Mouse (Mus musculus) lung, postnatal 10 days (tissue): ENCODE data around the gene Cog4.
"Not testable (repeated sequence)": the region's sequence is repeated elsewhere in the genome, so short reads cannot be mapped to it uniquely, and the experiment has no call there.

Experiments used
- DNase-seq: peaks from one replicate; pipeline ENCODE4 v3.0.0; 2021

Gene Cog4

DNA sequence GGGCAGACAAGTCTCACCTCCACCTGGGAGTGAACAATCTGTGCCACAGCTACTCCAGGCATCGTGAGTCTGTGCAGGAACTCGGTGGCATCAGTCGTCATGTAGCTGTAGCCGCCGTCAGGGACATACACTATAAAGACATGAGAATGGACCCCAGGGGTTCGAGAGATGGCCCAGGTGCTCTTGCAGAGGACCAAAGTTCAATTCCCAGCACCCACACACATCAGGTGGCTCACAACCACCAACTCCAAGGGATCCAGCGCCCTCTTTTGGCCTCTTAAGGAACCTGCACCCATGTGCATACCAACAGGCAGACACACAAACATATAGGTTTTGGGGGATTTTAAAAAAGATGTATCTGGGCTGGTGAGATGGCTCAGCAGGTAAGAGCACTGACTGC is 45.6 kb downstream of the Cog4 start:
- DNase-seq = no peak

DNA sequence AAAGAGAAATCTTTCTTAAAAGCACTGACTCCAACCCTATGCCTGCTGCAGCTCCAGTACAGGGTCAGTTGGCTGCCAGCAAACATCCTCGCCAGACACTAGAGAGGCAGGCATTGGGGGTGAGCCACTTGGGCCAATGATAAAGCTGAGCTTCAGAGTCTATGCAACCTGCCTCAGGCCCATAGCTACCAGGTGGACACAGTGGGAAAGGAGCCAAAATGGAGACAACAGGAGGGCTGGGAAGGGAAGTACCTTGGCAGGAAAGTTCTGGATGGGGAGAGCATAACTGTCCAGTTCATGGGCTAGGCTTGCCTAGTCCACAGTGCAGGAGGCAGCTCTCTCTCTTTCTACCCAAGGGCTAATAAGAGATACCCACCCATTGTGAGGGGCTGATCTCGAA is 46.5 kb downstream of the Cog4 start:
- no peak for DNase-seq

DNA sequence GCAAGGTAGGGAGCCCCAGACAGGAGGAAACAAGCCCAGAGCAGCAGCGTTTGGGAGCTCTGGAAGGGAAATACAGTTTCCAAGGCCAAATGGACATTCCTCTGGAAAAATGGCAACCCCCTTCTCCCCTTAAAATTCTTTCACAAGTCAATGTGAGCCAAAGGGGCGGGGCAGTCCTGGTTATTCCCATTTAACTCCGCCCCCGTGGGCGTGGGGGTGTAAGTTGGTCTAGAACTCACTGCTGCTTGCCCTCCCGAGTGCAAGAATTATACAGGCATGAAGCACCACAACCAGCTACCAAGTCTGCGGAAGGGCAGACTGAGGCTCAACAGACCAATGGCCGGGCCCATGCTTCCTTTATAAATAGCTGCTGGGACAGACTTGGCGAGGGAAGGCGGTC is 48.5 kb downstream of the Cog4 start:
- DNase-seq = peak; percentile 27

GRCm38 (mm10) chr8:110895254-110895653 is 48.9 kb downstream of the Cog4 start:
- no peak for DNase-seq

DNA sequence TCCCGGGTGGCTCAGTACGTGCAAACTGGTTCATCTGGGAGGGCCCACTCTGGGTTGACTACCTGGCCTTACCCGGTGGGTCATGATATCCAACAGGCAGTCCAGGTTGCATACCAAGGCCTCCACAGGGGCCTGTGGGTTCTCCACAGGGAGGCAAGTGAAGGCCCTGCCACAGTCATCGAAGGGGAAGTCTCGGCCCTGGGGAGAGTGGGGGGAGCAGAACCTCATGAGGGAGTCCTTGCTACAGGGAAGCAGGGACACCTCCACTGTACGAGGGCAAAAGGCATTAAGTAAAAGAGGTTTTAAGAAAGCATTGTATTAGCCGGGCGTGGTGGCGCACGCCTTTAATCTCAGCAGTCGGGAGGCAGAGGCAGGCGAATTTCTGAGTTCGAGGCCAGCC is 49.4 kb downstream of the Cog4 start:
- no peak for DNase-seq

- no peak for DNase-seq
Measured at GRCm38 (mm10) chr8:110897495-110897894, 51.1 kb downstream of the Cog4 start.

GRCm38 (mm10) chr8:110901056-110901455 is 54.7 kb downstream of the Cog4 start:
- no peak for DNase-seq

- DNase-seq = peak; percentile 89
Measured at GRCm38 (mm10) chr8:110901839-110902578, 55.6 kb downstream of the Cog4 start, which contains the start of gene Fuk. TSS of gene Fuk (minus strand) at chr8:110902488.

DNA sequence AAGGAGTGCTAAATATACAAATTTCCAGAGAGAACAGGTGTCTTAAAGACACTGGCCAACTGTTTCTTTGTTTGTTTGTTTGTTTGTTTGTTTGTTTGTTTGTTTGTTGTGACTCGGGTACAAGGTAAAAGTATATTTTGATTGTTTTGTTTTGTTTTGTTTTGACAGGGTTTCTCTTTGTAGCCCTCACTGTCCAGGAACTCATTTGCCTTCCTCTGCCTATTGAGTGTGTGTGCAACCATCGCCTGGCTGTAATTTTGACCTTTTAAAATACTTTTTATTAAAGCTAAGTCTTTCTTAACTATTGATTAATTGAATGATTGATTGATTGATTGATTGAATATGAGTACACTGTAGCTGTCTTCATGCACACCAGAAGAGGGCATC is 56.2 kb downstream of the Cog4 start:
- DNase-seq = no peak

GRCm38 (mm10) chr8:110905404-110905803 is 59.0 kb downstream of the Cog4 start:
- no peak for DNase-seq

DNA sequence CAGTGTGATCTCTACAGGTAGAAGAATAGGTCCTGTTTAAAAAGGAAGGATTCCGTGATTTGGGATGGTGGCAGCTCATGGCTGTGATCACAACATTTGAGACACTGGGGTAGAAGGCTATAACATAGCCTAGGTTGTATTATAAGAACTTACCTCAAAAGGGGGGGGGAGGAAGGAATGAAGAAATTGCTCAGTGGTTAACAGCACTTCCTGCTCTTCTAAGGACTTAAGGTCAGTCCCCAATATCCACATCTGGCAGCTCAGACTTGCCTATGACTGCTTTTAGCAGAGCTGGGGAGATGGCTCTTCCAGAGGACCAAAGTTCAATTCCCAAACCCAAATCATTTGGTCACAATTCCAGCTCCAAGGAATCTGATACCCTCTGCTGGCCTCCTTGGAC is 60.3 kb downstream of the Cog4 start:
- DNase-seq = no peak

DNA sequence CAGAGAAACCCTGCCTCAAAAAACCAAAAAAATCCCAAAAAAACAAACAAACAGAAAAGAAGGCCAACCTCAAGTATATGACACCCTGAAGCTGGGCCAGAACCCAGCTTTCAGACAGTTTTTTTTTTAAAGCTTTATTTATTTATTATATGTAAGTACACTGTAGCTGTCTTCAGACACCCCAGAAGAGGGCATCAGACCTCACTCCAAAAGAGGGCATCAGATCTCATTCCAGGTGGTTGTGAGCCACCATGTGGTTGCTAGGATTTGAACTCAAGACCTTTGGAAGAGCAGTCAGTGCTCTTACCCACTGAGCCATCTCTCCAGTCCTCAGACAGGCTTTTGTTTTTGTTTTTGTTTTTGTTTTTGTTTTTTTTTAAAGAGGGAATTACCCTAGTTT is 63.5 kb downstream of the Cog4 start:
- not testable (repeated sequence) for DNase-seq

DNA sequence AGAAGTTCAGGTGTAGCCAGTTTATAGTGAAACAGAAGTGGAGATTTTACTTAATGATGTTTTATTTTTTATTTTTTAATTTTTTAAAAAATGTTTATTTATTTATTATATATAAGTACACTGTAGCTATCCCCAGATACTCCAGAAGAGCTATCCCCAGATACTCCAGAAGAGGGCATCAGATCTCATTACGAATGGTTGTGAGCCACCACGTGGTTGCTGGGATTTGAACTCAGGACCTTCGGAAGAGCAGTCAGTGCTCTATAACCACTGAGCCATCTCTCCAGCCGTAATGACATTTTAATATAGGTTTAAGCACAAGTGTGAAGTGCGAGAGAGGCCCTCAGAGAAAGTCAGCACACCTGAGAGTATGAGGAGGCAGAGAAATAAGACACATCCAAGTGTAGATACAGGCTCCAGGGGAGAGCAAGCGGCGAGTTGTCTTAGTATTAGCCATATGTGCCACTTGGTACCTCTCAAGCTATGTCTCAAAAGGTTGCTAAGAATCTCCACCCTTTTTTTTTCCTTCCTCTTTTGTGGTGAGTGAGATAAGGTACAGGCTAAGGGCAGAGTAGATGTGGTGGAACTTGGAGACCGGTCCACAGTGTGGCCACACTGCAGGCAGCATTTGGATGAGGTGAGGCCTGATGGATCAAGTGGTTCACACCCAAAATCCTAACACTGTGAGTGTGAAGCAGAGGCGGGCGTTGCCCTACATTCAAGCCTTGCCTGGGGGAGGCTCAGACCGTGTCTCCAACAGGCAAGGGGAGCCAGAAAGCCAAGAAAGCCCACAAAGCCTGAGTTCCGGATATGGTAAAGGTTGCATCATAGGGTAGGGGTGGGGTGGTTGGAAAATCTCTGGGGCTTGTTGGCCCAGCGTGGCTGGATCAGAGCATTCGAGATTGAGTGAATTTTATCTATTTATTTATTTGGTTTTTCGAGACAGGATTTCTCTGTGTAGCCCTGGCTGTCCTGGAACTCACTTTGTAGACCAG is 65.5 kb downstream of the Cog4 start:
- DNase-seq = no peak

DNA sequence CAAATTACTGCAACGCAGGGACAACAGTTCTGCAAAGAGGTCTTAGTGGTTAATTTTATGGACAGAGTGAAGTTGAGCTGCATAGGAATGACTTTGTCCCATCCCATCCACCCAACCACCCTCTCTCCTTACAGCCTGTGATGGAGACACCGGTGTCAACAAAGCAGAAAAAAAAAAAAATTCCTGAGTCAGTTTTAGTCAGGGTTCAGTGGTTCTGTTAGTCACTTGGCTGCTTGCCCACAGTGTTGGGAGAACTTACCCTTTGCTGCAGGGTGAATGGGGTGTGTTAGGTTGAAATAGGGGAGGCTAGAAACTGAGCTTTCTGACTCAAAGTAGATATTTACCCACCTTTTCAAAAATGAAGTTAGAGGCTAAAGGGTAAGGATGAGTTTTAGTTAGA is 71.0 kb downstream of the Cog4 start:
- no peak for DNase-seq

GRCm38 (mm10) chr8:110918027-110918426 is 71.6 kb downstream of the Cog4 start:
- DNase-seq = no peak

- DNase-seq = no peak
Measured at GRCm38 (mm10) chr8:110918460-110918859, 72.1 kb downstream of the Cog4 start.

DNA sequence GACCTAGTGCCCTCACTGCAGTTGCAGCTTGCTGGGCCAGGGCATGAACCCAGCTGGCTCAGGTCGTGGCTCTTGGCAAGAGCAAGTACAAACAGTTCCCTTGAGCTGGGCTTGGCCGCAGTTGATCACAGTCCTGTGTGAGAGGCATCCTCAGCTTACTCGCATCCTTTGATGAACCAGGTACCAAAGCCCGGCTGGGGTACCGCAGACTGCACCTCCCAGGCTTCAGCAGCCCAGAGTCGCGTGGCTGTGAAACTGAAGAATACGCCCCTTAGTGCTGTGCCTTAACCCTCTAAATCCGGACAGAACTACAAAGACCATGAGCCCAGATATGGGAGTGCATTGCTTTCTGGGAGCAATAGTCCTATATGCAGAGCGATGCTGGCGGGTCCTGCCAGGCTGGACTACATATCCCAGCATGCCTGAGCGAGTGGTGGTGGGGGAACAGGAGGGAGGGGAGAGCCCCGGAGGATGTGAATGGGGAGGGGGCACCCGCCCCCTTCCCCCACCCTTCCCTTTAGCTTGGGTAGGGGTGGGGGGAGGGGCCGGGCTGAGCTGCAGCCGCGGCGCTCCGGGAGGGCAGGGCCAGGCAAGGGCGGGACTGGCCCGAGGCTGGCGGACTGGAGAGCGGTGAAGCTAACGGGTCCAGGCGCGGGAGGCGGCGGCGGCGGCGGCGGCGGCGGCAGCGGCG is 73.1 kb downstream of the Cog4 start, which contains the start of gene St3gal2:
TSS of gene St3gal2 (plus strand) at position 582 of the 691 bp plus-strand sequence.
- DNase-seq = peak; percentile 93

DNA sequence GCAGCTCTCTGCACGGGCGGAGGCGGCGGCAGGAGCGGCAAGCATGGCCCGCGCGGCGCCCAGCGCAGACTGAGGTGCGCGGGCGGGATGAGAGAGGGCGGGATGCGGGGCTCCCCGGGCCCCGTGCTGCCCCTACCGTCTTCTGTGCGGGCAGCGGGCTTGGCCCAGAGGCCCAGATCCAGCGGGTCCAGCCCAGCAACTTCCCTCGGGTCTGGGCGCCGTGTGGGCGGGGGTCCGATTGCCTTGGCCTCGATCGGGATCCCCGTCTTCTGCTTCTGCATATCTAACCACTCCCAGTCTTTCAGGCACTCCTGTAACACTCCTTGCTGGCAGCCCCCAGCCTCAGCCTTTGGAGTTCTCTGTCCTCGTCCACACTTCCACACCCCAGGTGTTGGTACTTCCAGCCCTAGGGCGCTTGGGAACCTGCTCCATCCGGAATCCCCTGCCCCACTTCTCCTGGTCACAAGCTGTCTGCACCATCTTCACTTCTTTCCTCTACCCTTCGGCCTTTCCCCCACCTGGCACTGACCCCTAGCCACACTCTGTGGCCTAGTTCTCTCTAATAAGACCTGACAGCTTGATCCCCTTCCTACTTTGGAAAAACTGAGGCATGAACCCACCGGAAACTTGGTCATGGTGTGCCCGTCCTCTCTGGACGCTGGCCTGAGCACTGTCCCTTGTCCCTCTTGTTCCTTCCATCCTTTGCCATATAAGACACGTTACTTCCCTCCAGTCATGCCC is 73.8 kb downstream of the Cog4 start:
- no peak for DNase-seq

GRCm38 (mm10) chr8:110920773-110921277 is 74.4 kb downstream of the Cog4 start:
- DNase-seq = no peak

- DNase-seq = peak; percentile 58
Measured at GRCm38 (mm10) chr8:110921492-110922230, 75.3 kb downstream of the Cog4 start.

GRCm38 (mm10) chr8:110925691-110926140 is 79.3 kb downstream of the Cog4 start:
- DNase-seq = no peak
